Mouse (Mus musculus) forebrain, postnatal 0 days (tissue): ENCODE data around the gene ccdc198. TPM values are rescaled to one million over a fixed set of nuclear protein-coding genes. Genes with fewer than 3 reads are reported as not detected.

Experiments used
- ATAC-seq: fragments of 200-750 bp; cut with Nextera tagmentation; 2 replicates; pipeline ENCODE4 v1.8.0; 2017; ENCODE audit warnings: mild to moderate bottlenecking, moderate library complexity
- DNase-seq: peaks from one replicate; pipeline ENCODE4 v3.0.0-alpha.2; 2015
- H3K27ac ChIP-seq: fragments of 300-500 bp; sonication (generic); 2 replicates; pipeline ENCODE4 v1.5.1; 2014; ENCODE audit warnings: low read depth, mild to moderate bottlenecking, antibody characterized with exemption, low read length, moderate library complexity, mixed read lengths
- H3K27me3 ChIP-seq: fragments of 300-500 bp; sonication (generic); 2 replicates; pipeline ENCODE4 v1.6.1; 2014; ENCODE audit warnings: mild to moderate bottlenecking, low read length, mixed read lengths; ENCODE audit not compliant: insufficient read depth
- H3K36me3 ChIP-seq: fragments of 300-500 bp; sonication (generic); 2 replicates; pipeline ENCODE4 v1.6.1; 2014; ENCODE audit warnings: mild to moderate bottlenecking, moderate library complexity; ENCODE audit not compliant: insufficient read depth
- H3K4me1 ChIP-seq: fragments of 300-500 bp; sonication (generic); 2 replicates; pipeline ENCODE4 v1.6.1; 2014; ENCODE audit warnings: antibody characterized with exemption; ENCODE audit not compliant: insufficient read depth
- H3K4me2 ChIP-seq: fragments of 300-500 bp; sonication (generic); 2 replicates; pipeline ENCODE4 v1.6.1; 2014; ENCODE audit warnings: low read depth, mild to moderate bottlenecking, moderate library complexity
- H3K4me3 ChIP-seq: fragments of 300-500 bp; sonication (generic); 2 replicates; pipeline ENCODE4 v1.5.1; 2014; ENCODE audit warnings: low read depth, low read length, mixed read lengths
- H3K9ac ChIP-seq: fragments of 300-500 bp; sonication (generic); 2 replicates; pipeline ENCODE4 v1.6.1; 2014; ENCODE audit warnings: mild to moderate bottlenecking
- H3K9me3 ChIP-seq: fragments of 300-500 bp; sonication (generic); 2 replicates; pipeline ENCODE4 v1.6.1; 2016; ENCODE audit warnings: low read length
- CTCF ChIP-seq: sonication (generic); IDR thresholded peaks from 2 replicates; pipeline ENCODE4 v1.5.1; 2016; ENCODE audit warnings: antibody characterized with exemption, control low read depth, low read depth
- WGBS: fragments of 180-500 bp; shearing (Covaris S2); extraction: QIAGEN DNeasy Blood & Tissue Kit; methylation state at CpG from one replicate; pipeline ENCODE4 v1.1.7; 2014; 5-methylcytosine and 5-hydroxymethylcytosine counted together
- polyA plus RNA-seq: library from polyadenylated mRNA; unstranded; fragments of >200 nt; fragmentation: Nextera tagmentation; extraction: Ambion mirVana; gene quantifications from 2 replicates; pipeline ENCODE4 v1.2.1, GENCODE M21; 2015
- total RNA-seq: library from RNA; depleted of rRNA; stranded (reverse); fragments of >200 nt; gene quantifications from 2 replicates; pipeline ENCODE4 v1.2.3, GENCODE M21; 2014; rRNA removed

The ccdc198 gene
- total and polyA plus RNA-seq, 2 experiments from 2014 or later, result 0.16 TPM; not detected in 1

- Histone ChIP-seq H3K9ac (no peak overlapping the region), H3K27me3 (no peaks in the 10 kb centered on the region), H3K36me3 (no peaks in the 10 kb centered on the region), H3K27ac (no peak overlapping the region; the same call in 1 of the 2 replicates), H3K4me2 (peak overlapping the region; percentile 87), H3K4me3 (peak overlapping the region; percentile 91), H3K9me3 (no peaks in the 10 kb centered on the region), H3K4me1 (peaks cover 15% of the 10 kb centered on the region)
- DNase-seq (no peak), ATAC-seq (no peak)
- no peak for TF ChIP-seq CTCF
- 26% methylated on average over 8 of the region's 8 CpGs for WGBS
Observed at GRCm38 (mm10) chr14:49171286-49171685, 74.0 kb downstream of the ccdc198 start.

Other genes with a start within 250 kb of the ccdc198 start
- gene Ap5m1, start 179.4 kb downstream of the ccdc198 start, total RNA-seq, result 20.0 and 32.6 TPM in 2 replicates
- gene Ap5m1, start 179.4 kb downstream of the ccdc198 start, polyA plus RNA-seq, result 12.8 and 15.7 TPM in 2 replicates
- gene Exoc5, start 178.8 kb downstream of the ccdc198 start, total RNA-seq, result 90.6 and 104 TPM in 2 replicates
- 51.7 and 61.2 TPM in 2 replicates for gene Exoc5, start 178.8 kb downstream of the ccdc198 start, polyA plus RNA-seq
- gene Naa30, start 73.2 kb downstream of the ccdc198 start, total RNA-seq, result 38.9 and 56.9 TPM in 2 replicates
- gene Naa30, start 73.2 kb downstream of the ccdc198 start, polyA plus RNA-seq, result 6.9 and 10.1 TPM in 2 replicates